Mouse (Mus musculus): Measurements from ENCODE around the gene Ncoa1. TPM values are rescaled to one million over a fixed set of nuclear protein-coding genes. Genes with fewer than 3 reads are reported as not detected.

Gene Ncoa1
- total and polyA plus RNA-seq, 2 experiments from 2014 or later: 7.8 to 15.6 TPM

GRCm38 (mm10) chr12:4211174-4211573 is 265.8 kb downstream of the Ncoa1 start:
- peaks cover 55% of the 10 kb centered on the region for H3K36me3 ChIP-seq (replicated peaks; ENCODE audit: control insufficient read depth, insufficient read depth, low read length)

GRCm38 (mm10) chr12:4209196-4209595 is 267.8 kb downstream of the Ncoa1 start:
- no peak overlapping the region for H3K4me3 ChIP-seq (ENCODE audit: low read depth, low read length)

More at GRCm38 (mm10) chr12:4211174-4211573, 265.8 kb downstream of the Ncoa1 start:
- DNase-seq (ENCODE audit: low spot score) (no peak), ATAC-seq (ENCODE audit: insufficient read depth, low read depth) (no peak)
- no peaks in the 10 kb centered on the region for H3K9me3 ChIP-seq (replicated peaks; ENCODE audit: control insufficient read depth, low read length)
- no peak overlapping the region for H3K4me3 ChIP-seq (ENCODE audit: low read depth, low read length)
- H3K9ac ChIP-seq (replicated peaks; ENCODE audit: low read depth, low read length): no peak overlapping the region
- no peak overlapping the region for H3K4me2 ChIP-seq (ENCODE audit: low read depth, low read length)
- no peaks in the 10 kb centered on the region for H3K27me3 ChIP-seq (ENCODE audit: control insufficient read depth, insufficient read depth, low read length)
- WGBS: 79% methylated on average over 9 of the region's 9 CpGs
- no peak overlapping the region for H3K27ac ChIP-seq (ENCODE audit: low read depth)
- TF ChIP-seq EP300 (IDR thresholded peaks at IDR 0.05; ENCODE audit: low read depth) (no peak), CTCF (IDR thresholded peaks at IDR 0.05; ENCODE audit: low read depth) (no peak)
- no peaks in the 10 kb centered on the region for H3K4me1 ChIP-seq (ENCODE audit: control insufficient read depth, insufficient read depth)

GRCm38 (mm10) chr12:4208405-4209133 is 268.4 kb downstream of the Ncoa1 start:
- no peak overlapping the region for H3K4me3 ChIP-seq (ENCODE audit: low read depth, low read length)
- DNase-seq (ENCODE audit: low spot score) (peak; percentile 72), ATAC-seq (ENCODE audit: insufficient read depth, low read depth) (peak; percentile 30; the same call in 1 of the 2 replicates)
- no peaks in the 10 kb centered on the region for H3K9me3 ChIP-seq (replicated peaks; ENCODE audit: control insufficient read depth, low read length)
- H3K4me2 ChIP-seq (ENCODE audit: low read depth, low read length): no peak overlapping the region
- no peak overlapping the region for H3K27ac ChIP-seq (ENCODE audit: low read depth)
- peaks cover 38% of the 10 kb centered on the region for H3K36me3 ChIP-seq (replicated peaks; ENCODE audit: control insufficient read depth, insufficient read depth, low read length)
- no peak overlapping the region for H3K9ac ChIP-seq (replicated peaks; ENCODE audit: low read depth, low read length)
- no peaks in the 10 kb centered on the region for H3K4me1 ChIP-seq (ENCODE audit: control insufficient read depth, insufficient read depth)
- no peaks in the 10 kb centered on the region for H3K27me3 ChIP-seq (ENCODE audit: control insufficient read depth, insufficient read depth, low read length)
- 76% methylated on average over 15 of the region's 15 CpGs for WGBS
- TF ChIP-seq EP300 (IDR thresholded peaks at IDR 0.05; ENCODE audit: low read depth) (no peak), CTCF (IDR thresholded peaks at IDR 0.05; ENCODE audit: low read depth) (peak; percentile 67)

More at GRCm38 (mm10) chr12:4209196-4209595, 267.8 kb downstream of the Ncoa1 start:
- WGBS: 89% methylated on average over 9 of the region's 9 CpGs
- Histone ChIP-seq H3K4me1 (ENCODE audit: control insufficient read depth, insufficient read depth) (no peaks in the 10 kb centered on the region), H3K27me3 (ENCODE audit: control insufficient read depth, insufficient read depth, low read length) (no peaks in the 10 kb centered on the region), H3K9ac (replicated peaks; ENCODE audit: low read depth, low read length) (no peak overlapping the region), H3K4me2 (ENCODE audit: low read depth, low read length) (no peak overlapping the region), H3K36me3 (replicated peaks; ENCODE audit: control insufficient read depth, insufficient read depth, low read length) (peaks cover 44% of the 10 kb centered on the region), H3K27ac (ENCODE audit: low read depth) (no peak overlapping the region), H3K9me3 (replicated peaks; ENCODE audit: control insufficient read depth, low read length) (no peaks in the 10 kb centered on the region)
- ATAC-seq (ENCODE audit: insufficient read depth, low read depth) (no peak), DNase-seq (ENCODE audit: low spot score) (no peak)
- TF ChIP-seq EP300 (IDR thresholded peaks at IDR 0.05; ENCODE audit: low read depth): no peak
- no peak for TF ChIP-seq CTCF (IDR thresholded peaks at IDR 0.05; ENCODE audit: low read depth)

- H3K4me3 ChIP-seq (ENCODE audit: low read depth, low read length): no peak overlapping the region
- no peaks in the 10 kb centered on the region for H3K27me3 ChIP-seq (ENCODE audit: control insufficient read depth, insufficient read depth, low read length)
- H3K9ac ChIP-seq (replicated peaks; ENCODE audit: low read depth, low read length): no peak overlapping the region
- DNase-seq (ENCODE audit: low spot score) (no peak), ATAC-seq (ENCODE audit: insufficient read depth, low read depth) (no peak)
- no peak for TF ChIP-seq CTCF (IDR thresholded peaks at IDR 0.05; ENCODE audit: low read depth)
- TF ChIP-seq EP300 (IDR thresholded peaks at IDR 0.05; ENCODE audit: low read depth): no peak
- H3K27ac ChIP-seq (ENCODE audit: low read depth): no peak overlapping the region
- WGBS: 94% methylated on average over 11 of the region's 11 CpGs
- H3K36me3 ChIP-seq (replicated peaks; ENCODE audit: control insufficient read depth, insufficient read depth, low read length): peaks cover 15% of the 10 kb centered on the region
- no peaks in the 10 kb centered on the region for H3K9me3 ChIP-seq (replicated peaks; ENCODE audit: control insufficient read depth, low read length)
- no peaks in the 10 kb centered on the region for H3K4me1 ChIP-seq (ENCODE audit: control insufficient read depth, insufficient read depth)
- no peak overlapping the region for H3K4me2 ChIP-seq (ENCODE audit: low read depth, low read length)
Measured at GRCm38 (mm10) chr12:4206106-4206505, 270.9 kb downstream of the Ncoa1 start.

GRCm38 (mm10) chr12:4202206-4202605 is 274.8 kb downstream of the Ncoa1 start:
- ATAC-seq (ENCODE audit: insufficient read depth, low read depth): no peak
- Histone ChIP-seq H3K4me2 (ENCODE audit: low read depth, low read length) (no peak overlapping the region), H3K27ac (ENCODE audit: low read depth) (no peak overlapping the region), H3K27me3 (ENCODE audit: control insufficient read depth, insufficient read depth, low read length) (no peaks in the 10 kb centered on the region), H3K4me1 (ENCODE audit: control insufficient read depth, insufficient read depth) (no peaks in the 10 kb centered on the region), H3K4me3 (ENCODE audit: low read depth, low read length) (no peak overlapping the region), H3K36me3 (replicated peaks; ENCODE audit: control insufficient read depth, insufficient read depth, low read length) (peaks cover 7% of the 10 kb centered on the region), H3K9me3 (replicated peaks; ENCODE audit: control insufficient read depth, low read length) (no peaks in the 10 kb centered on the region), H3K9ac (replicated peaks; ENCODE audit: low read depth, low read length) (no peak overlapping the region)
- 87% methylated on average over 4 of the region's 4 CpGs for WGBS
- DNase-seq (ENCODE audit: low spot score): no peak
- TF ChIP-seq EP300 (IDR thresholded peaks at IDR 0.05; ENCODE audit: low read depth): no peak
- no peak for TF ChIP-seq CTCF (IDR thresholded peaks at IDR 0.05; ENCODE audit: low read depth)
